Mouse (Mus musculus) embryo, embryonic 10 days (tissue): ENCODE measurements around the gene Lrrc29.

Experiments used
- DNase-seq: peaks from one replicate; pipeline ENCODE4 v3.0.0-alpha.2; 2015; ENCODE audit warnings: low spot score

The Lrrc29 gene

DNA sequence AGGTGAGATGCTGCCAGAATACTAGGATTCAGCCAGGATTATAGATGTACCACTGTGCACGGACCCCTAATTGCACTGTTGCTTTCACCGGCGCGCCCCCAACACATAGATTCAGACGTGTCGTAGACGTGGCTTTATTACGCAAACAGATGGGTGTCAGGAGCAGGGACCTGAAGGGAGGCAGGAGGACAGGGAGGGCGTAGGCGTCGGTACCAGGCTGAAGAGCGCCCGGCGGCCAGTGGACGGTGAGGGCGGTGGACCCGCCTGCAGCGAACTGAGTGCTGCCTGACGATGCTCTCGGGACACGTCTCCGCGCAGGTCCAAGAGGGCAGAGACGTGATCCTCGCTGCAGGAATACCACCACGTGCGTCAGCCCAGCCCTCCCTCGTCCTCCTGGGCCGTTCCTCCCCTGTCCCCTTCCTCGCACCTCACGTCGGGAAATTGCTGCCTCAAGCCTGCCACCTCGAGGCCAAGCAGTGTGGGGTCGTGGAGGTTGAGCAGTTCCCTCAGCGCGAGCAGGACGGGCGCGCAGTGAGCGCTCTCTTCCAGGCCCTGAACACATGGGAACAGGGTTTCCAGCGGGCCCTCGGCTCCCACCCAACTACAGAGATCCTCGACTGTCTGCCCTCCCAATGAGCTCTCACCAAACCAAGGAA, 36.1 kb downstream of the Lrrc29 start, which contains the start of gene 4931428F04Rik:
4931428F04Rik (minus strand) TSS at position 60 of the 656 bp plus-strand sequence.
- peak; percentile 76 for DNase-seq

DNA sequence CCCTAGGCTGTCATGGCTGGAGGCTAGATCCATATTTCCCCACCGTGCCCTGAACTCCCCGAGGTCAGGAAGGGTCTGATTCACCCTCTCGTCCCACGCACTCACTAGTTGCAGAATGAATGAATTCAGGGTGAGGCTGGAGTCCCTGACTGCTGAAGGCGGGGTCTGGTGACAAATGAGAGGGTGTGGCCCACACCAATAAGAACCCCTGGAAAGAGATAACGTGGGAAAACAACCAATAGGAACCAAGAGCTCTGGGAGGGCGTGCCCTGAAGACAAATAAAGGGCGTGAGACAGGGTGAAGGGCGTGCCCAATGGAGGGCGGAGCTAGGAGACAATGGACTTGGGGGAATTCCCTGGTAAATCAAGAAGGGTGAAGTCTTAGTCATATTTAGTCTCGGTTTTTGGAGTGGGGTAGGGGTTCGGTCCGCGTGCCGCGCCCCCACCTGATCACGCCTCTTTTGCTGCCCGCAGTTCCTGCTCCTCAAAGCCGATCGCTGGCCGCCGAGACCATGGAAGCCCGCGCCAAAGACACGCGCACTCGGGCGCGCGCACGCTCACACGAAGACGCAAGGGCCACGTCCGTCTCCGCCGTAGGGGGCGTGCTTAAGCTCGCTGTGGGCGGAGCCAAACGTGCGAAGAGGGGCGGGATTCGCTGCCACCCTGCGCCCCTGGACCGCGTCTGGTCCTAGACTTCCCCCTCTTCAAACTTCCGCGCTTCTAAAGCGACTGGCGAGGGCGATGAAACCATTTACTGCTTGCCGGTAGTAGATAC, 36.9 kb downstream of the Lrrc29 start:
- peak; percentile 97 for DNase-seq

DNA sequence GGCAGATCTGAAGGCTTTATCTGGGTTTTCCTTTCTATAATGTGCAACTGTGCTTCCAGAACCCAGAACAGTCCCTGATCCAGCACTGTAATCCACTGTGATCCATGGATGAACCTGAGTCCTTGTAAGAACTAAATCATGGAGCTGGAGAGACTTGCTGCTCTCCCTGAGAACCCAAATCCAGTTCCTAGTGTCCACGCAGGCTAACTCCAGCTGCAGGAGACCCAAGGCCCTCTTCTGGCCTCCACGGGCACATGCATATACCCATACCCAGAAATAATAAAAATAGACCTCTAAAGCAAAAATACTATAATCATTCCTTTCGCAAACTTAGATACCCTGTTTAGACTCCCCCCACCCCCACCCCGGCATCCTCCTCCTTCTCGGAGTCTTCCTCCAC, 37.8 kb downstream of the Lrrc29 start:
- DNase-seq, result no peak

DNA sequence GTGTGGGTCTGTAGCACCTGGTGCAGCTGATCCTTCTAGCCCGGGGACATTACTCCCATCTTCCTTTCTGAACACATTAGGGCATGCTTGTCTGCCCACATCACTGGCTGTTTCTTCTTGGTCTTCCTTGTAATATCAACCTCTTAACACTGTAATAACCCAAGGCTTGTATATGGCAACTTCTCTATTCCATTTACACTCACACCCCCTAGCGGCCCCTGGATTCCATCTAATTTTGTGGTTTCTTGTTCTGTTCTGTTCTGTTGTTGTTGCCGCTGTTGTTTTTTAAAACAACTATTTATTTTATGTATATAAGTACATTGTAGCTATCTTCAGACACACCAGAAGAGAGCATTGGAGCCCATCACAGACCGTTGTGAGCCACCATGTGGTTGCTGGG, 39.2 kb downstream of the Lrrc29 start:
- DNase-seq, result no peak

DNA sequence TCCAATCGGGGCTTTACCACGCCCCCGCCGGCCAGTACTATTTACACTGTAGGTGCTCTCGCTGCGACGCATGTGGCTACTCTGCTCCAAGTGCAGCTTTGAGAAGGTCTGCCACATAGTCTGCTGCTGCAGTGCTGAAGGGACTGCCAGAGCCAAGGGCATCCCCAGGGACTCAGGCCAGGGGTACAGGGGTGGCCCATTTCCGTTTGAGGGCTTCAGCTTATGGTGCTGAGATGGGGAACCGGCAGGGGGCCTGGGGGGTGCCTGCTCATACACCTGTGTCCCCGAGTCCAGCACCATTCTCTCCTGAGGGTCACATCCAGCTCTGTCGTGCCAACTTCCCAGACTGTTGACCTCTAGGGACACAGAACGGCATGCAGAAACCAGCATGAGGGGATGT, 40.6 kb downstream of the Lrrc29 start:
- DNase-seq, result no peak

DNA sequence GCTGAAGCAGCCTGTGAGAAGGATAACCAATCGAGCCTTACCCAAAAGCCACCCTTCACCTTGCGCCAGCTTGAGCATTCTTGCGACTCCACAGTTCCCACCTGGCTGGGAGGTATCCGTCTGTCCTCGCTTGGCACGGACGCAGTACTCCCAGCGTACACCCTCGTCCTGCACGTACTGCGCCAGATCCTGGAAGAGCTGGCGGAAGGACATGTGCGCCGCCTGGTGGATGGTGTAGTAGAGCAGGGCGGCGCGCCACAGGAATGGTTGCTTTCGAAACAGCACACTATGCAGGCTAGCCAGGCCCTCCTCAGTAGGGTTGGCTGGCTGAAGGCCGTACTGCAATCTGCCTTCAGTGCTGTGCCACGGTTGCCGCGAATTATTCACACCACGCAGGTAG, 43.0 kb downstream of the Lrrc29 start:
- DNase-seq, result peak; percentile 85

DNA sequence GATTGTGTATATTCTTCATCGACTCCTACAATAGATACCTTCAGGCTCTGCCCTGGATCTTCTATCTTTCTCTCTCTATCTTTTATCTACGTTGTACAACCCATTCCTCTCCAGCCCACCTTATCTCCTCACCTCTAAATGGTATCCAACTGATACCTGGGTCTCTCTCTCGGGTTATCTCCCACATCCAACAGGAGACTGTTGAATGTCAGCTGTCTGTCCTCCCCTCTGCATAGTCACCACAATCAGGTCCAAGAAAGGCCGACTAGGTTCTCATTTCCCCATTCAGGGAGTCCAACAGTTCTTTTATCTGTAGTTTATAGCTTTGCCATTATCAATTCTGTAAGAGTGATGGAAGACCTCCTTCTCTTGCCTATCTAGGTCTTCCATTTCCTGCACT, 43.8 kb downstream of the Lrrc29 start:
- DNase-seq, result no peak

DNA sequence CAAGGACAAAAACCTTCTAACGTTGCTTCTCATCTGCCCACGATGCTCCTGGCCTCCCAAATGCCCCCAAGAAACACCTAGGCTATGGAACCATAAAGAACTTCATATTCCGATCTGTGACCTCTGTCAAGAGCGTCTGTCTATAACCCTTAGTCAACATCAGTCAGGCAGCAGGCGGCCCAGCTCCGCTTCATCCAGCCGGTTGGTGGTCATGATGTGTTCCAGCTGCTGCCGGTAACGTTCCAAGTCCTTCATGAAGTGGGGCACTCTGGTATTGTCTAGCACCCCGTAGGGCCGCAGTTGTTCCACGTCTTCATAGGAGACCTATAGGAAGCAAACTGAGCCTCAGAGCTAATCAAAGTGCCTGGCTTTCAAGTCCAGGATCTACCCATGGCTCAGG, 44.3 kb downstream of the Lrrc29 start:
- no peak for DNase-seq

DNA sequence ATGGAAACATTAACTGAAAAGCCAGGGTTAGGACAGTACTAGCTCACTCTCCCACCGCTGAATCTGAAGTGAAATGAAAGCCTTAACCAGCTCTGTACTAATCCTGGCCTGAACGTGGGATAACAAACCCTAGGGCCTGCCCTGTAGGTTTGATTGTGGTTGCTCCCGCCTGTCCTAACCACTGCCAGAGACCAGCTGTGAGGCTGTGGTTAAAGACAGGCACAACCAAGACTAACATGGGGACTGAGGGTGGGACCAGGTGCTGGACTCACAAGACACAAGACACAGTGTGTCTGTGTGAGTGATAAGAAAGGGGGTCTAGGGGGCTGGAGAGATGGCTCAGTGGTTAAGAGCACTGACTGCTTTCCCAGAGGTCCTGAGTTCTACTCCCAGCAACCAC, 45.5 kb downstream of the Lrrc29 start:
- no peak for DNase-seq

DNA sequence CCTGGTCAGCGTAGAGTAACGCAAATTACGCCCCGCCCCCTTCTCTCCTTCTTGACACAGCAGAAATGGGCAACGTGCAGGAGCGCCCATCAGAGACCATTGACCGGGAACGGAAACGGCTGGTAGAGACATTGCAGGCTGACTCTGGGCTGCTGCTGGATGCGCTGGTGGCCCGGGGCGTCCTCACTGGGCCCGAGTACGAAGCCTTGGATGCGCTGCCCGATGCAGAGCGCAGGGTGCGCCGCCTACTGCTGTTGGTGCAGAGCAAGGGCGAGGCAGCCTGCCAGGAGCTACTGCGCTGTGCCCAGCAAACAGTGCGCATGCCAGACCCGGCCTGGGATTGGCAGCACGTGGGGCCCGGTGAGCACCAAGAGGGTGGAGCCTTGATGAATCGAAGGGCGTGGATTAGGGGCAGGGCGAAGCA, 47.2 kb downstream of the Lrrc29 start:
- DNase-seq, result no peak

DNA sequence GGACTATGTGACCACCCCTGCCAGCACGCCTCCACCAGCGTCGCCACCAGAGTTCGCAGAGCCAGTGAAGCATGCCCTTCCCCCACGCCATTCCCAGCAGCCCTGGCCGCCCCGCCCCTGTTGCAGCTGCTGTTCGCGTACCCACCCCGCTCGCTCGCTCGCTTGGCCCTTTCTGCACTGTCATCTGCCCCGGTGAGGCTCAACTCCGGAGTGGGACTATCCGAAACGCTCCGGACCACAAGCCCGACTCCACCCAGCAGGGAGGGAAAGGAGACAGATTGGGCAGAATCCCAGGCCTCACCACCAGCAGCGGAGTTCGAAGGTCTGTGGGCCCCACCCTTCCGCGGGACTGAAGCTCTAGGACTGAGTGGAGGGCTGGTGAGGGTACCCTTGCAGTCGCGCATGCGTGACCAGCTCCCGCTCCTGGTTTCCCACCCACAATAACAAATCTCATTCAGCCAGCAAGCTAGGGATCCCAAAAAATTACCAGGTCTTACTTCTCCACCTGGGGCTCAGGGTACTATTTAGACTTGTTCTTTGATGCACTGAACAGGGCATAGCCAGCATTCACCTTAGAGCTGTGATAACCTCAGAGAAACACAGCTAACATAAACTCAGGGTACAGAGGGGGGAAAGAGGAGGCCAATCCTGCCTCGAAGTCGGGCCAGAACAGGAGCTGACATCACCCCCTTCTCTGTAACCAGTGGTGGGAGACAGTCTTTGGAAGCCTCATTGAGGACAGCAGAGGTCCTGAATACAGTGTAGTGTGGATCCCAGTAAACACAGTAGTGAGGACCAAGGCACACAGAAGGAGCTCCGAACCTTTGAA, 49.6 kb downstream of the Lrrc29 start:
- DNase-seq, result peak; percentile 68

DNA sequence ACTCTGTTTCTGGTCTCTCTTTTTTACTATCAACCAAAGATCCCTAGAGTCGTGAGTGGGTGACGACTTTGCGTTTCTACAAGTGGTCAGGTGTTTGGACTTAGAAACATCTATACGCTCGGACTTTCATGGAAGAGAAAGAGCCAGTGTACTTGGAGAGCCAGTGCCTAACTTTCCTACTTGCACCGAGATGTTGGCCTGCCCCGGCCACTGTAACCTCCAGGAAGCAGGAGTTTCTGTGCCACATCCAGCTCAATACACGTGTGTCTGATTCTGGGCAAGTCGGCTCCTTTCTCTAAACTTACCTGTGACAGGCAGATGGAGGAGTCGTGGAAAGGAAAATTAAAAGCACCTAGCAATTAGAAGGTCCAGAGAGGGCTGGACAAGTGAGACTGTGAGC, 50.2 kb downstream of the Lrrc29 start, which contains the start of gene Nol3:
Nol3 (plus strand) TSS at position 301 of the 400 bp plus-strand sequence.
- no peak for DNase-seq

DNA sequence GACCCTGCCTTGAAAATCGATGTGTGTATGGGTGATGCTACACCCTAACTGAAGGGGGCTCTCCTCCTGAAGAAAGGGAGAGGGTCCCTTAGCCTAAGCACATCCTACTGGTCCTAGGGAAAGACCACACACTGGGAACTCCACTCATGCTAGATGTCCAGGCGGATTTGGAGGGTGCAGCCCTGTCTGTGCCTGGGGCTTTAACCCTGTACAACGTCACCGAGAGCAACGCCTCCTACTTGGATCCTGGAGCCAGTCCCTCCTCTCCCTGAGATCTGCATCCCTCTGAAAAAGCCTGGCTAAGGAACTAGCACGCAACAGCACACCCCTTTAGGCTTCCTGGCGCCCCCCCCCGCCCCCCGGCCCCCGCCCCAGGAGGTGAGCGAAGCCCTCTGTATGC, 50.7 kb downstream of the Lrrc29 start:
- no peak for DNase-seq

DNA sequence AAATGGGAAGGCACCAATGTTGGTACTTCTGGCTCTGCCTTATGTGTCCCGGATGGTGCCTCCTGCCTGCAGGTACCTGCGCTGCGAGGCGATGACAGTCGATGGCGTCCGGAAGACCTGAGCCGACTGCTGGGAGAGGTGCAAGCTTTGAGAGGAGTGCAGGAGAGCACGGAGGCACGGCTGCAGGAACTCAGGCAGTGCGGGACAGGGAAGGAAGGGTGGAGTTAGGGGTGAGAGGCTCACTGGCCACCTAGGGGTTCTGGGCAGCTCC, 55.2 kb downstream of the Lrrc29 start:
- DNase-seq, result no peak

DNA sequence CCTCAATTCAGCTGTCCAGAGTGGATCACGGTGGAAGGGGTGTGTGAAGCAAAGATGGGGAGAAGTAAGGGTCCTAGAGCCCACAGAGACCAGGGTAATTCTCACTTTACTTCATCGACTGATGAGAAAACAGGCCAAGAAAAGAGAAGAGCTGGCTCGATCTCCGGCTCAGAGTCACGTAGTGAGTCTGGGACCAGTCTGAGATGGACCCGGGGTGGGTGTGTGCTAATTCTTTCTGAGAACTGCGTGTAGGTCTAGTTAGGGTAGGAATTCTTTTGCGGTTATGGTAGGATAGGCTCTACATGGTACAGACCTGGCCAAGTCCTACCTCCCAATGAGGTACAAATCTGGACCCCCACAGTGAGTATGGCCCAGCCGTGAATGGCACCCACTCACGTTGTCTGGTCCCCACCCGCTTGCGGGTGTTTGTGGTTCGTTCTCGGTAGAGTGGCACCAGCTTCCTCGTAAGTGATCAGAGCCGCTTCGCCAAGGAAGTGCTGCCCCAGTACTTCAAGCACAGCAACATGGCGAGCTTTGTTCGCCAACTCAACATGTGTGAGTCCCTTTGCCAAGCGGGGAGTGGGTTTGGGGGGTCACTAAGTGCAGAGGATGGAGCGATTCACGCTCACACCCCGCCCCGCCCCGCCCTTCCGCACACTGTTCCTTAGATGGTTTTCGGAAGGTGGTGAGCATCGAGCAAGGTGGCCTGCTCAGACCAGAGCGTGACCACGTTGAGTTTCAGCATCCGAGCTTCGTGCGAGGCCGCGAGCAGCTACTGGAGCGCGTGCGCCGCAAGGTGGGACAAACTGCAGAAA, 55.8 kb downstream of the Lrrc29 start:
- DNase-seq, result no peak

DNA sequence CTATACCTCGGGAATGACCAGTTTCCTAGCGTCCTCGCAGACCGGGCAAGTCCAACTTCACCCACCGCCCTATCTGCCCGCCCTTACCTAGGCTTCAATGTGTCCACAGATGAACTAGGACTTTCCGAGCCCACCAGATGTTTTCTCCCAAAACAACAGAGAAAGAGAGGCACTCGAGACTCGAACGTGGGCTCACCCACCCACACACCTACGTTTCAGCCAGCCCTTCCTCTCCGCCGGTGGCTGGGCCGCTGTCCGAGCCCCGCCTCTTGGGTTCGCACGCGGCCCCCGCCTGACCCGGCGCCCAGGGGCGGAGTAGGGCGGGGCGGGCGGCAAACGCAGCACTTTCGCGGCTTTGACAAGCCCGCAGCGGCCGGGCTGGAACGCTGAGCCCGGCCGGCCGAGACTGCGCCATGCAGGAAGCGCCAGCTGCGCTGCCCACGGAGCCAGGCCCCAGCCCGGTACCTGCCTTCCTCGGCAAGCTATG, 56.6 kb downstream of the Lrrc29 start, which contains the start of gene Hsf4:
Hsf4 (plus strand) TSS at position 341 of the 487 bp plus-strand sequence.
- no peak for DNase-seq

DNA sequence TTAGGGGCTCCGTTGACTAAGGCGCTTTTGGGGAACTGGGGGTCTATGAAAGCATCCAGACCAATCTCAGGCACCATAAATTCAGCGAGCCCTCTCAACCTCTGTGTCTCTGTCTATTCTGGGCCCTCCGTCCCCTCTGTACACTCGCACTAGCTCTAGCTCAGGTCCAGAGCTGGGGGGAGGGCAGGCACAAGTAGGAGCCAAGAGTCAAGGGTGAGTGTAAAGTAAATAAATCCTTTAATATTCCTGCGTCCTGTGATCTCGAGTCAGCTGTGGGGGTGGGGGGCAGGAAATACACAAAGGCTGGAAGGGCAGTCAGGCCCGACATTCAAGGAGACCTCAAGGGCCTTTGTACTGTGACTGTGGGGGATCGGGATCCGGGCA, 57.0 kb downstream of the Lrrc29 start:
- no peak for DNase-seq

DNA sequence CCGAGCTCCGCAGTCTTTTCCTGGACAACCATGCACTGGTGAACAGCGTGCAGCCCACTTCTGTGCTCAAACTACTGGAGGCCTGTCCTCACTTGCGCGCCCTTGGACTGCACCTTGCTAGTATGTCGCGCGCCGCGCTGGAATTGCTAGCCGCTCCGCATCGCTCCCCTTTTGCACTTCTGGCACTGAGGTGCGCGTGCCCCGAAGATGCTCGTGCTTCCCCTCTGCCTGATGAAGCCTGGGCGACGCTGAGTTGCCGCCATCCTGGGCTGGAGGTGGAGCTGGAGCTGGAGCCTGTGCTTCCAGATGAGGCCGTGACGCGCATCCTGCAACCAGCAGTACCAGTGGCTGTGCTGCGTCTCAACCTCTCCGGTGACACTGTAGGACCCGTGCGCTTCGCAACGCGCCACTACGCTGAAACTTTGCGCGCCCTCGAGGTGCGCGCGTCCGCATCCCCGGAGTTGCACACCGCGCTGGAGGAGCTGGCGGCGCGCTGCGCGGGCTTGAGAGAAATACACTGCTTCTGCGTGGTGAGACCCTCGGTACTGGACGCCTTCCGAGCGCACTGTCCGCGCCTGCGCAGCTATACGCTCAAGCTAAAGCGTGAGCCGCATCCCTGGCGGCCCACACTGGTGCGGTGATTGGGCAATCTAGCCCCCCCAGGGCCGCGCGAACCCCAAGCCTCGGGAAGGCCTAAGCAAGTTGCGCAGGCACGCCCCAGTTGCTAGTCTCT, 57.6 kb downstream of the Lrrc29 start:
- DNase-seq, result peak; percentile 86

DNA sequence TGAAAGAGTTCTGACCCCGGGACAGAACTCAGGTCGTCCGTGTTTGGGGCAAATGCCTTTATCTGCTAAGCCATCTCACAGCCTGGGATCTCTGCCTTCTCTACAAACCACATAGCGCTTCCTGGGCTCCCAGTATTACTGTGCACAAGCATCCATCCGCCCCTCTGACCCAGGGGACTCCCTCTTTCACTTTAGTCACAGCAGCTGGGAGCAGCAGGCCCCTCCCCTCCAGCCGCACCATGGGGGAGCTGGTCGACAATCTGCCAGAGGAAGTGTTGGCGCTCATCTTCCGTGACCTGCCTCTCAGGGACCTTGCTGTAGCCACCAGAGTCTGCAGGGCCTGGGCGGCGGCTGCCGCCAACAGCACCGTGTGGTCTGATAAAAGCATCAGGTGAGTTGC, 59.3 kb downstream of the Lrrc29 start:
- no peak for DNase-seq

DNA sequence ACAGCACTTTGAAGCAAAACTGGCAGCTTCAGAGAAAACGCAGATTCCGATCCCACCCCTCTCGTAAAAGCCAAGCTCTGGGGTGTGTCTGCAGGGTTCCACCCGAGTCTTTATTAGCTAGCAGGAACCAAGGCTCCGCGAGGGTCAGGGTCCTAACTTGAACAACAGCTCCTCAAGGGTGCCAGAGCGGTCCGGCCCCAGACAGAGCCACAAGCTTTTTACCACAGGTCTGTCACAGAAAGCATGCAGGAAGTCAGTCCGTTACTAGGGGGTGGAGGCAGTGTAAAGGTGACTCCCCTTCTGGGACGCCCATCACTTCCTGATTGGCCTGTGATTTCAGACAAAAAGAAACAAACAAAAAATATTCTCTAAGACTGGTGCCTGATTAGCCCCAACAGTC, 61.0 kb downstream of the Lrrc29 start:
- DNase-seq, result no peak
